Mouse (Mus musculus): ENCODE data around the gene Clasrp. TPM values are rescaled to one million over a fixed set of nuclear protein-coding genes. Genes with fewer than 3 reads are reported as not detected.
A peak's percentile ranks its signal among the peaks of the same experiment; 100 is the strongest.

Gene Clasrp
- total RNA-seq, 2 experiments from 2014 or later, result 33.0 to 33.7 TPM

- DNase-seq, result peak; percentile 46
These were observed 41.5 kb downstream of the Clasrp start, which contains the start of gene Ppp1r37 for GRCm38 (mm10) chr7:19562643-19563410. TSS of gene Ppp1r37 (minus strand) at chr7:19563076.

- peak; percentile 93 for DNase-seq
These were observed 42.3 kb downstream of the Clasrp start for GRCm38 (mm10) chr7:19561765-19562642.

GRCm38 (mm10) chr7:19561431-19561764, 42.9 kb downstream of the Clasrp start:
- no peak for DNase-seq

- DNase-seq, result peak; percentile 29
These were observed 43.6 kb downstream of the Clasrp start for GRCm38 (mm10) chr7:19560491-19561260.

- DNase-seq, result no peak
These were observed 45.3 kb downstream of the Clasrp start for GRCm38 (mm10) chr7:19558965-19559364.

GRCm38 (mm10) chr7:19557982-19558900, 46.0 kb downstream of the Clasrp start:
- peak; percentile 66 for DNase-seq

GRCm38 (mm10) chr7:19557086-19557485, 47.2 kb downstream of the Clasrp start:
- DNase-seq, result no peak

- no peak for DNase-seq
These were observed 50.1 kb downstream of the Clasrp start for GRCm38 (mm10) chr7:19554168-19554567.

GRCm38 (mm10) chr7:19552443-19552842, 51.8 kb downstream of the Clasrp start:
- no peak for DNase-seq

- no peak for DNase-seq
These were observed 52.7 kb downstream of the Clasrp start for GRCm38 (mm10) chr7:19551634-19552033.

- no peak for DNase-seq
These were observed 54.9 kb downstream of the Clasrp start for GRCm38 (mm10) chr7:19549394-19549793.

GRCm38 (mm10) chr7:19547344-19547969, 56.8 kb downstream of the Clasrp start:
- DNase-seq, result no peak

- no peak for DNase-seq
These were observed 58.3 kb downstream of the Clasrp start for GRCm38 (mm10) chr7:19546007-19546406.

- DNase-seq, result peak; percentile 56
These were observed 60.7 kb downstream of the Clasrp start for GRCm38 (mm10) chr7:19543584-19543983.

- DNase-seq, result peak; percentile 65
These were observed 62.1 kb downstream of the Clasrp start for GRCm38 (mm10) chr7:19542155-19542691.

- DNase-seq, result no peak
These were observed 62.6 kb downstream of the Clasrp start for GRCm38 (mm10) chr7:19541681-19542154.

- no peak for DNase-seq
These were observed 63.3 kb downstream of the Clasrp start for GRCm38 (mm10) chr7:19540771-19541566.

GRCm38 (mm10) chr7:19534676-19535075, 69.6 kb downstream of the Clasrp start:
- DNase-seq, result no peak

- no peak for DNase-seq
These were observed 72.0 kb downstream of the Clasrp start for GRCm38 (mm10) chr7:19532240-19532639.

GRCm38 (mm10) chr7:19531077-19531476, 73.2 kb downstream of the Clasrp start:
- DNase-seq, result no peak

Data from heart, postnatal 4 days (tissue).